Mouse (Mus musculus): ENCODE measurements at regions not wholly inside any gene's neighbourhood (a gene's known extent, or its start where the extent isn't known, plus 50 kb on each side); places are given as distances from the start of the nearest gene placed in this dataset.

GRCm38 (mm10) chr10:97422579-97422978 is 56.8 kb upstream of the Dcn start:
- TF ChIP-seq CTCF (IDR thresholded peaks at IDR 0.05): no peak
- no peak for TF ChIP-seq EP300 (IDR thresholded peaks at IDR 0.05)
